Mouse (Mus musculus) thymus, postnatal 10 days (tissue): Measurements from ENCODE around the gene Rnf8.

Experiments
- DNase-seq, 2 experiments: peaks; one replicate each; pipeline ENCODE4 v3.0.0; 2021; ENCODE audit warnings: low spot score in 2 of 2

Rnf8 gene

DNA sequence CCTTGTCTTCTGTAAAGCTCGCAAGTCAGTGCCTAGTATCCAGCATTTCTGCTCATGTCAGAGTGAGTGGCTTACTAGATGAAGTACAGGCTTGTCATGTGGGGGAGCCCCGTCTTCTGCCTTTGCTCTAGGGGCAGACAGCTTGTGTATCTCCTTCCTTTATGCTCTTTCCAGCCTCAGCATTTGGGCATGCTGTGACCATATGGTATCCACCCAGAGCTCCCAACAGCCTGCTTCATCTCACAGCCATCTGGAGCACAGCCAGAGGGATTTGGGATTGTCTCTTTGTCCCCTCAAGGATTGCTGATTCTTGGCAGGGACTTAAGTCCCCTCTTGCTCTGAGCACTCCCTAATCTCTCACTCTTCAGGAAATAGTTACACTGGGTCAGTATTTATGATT lies 65.6 kb downstream of the Rnf8 start:
- no peak for DNase-seq

DNA sequence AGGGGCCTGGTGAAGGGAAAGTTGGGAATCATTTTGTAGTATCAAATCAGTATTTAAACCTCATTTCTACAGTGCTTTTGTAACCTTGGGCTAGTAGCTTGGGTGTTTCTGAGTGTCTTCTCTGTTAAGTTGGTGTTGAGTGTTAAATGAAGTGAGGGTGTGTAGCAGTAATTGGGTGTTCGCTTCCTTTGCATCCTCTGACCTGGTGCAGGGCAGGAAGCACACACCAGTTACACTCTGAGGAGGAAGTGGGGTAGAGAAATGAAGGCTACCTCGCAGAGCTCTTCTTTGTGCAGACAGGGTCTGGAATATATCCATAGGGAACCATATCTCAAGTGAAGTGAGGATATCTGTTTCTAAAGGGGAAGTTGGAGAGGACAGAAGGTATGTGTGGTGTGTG lies 66.3 kb downstream of the Rnf8 start:
- DNase-seq: no peak

DNA sequence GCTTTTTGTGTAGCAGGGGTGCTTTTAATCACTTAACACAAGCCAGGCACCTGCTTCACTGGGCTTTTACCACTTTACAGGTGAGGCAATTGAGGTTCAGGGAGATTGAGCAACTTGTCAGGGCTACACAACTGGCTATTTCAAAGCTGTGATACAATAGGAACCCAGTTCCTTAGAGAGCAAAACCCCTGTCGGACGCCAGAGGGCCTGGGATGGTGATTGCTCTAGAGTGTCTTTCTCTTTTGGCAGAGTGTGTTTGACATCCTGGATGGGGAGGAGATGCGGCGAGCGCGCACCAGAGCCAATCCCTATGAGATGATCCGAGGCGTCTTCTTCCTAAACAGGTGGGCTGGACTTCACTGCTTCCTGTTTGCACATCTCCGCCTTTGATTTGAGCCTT lies 67.1 kb downstream of the Rnf8 start:
- no peak for DNase-seq

- DNase-seq: no peak
Observed at GRCm38 (mm10) chr17:29682261-29682660, 67.7 kb downstream of the Rnf8 start.

DNA sequence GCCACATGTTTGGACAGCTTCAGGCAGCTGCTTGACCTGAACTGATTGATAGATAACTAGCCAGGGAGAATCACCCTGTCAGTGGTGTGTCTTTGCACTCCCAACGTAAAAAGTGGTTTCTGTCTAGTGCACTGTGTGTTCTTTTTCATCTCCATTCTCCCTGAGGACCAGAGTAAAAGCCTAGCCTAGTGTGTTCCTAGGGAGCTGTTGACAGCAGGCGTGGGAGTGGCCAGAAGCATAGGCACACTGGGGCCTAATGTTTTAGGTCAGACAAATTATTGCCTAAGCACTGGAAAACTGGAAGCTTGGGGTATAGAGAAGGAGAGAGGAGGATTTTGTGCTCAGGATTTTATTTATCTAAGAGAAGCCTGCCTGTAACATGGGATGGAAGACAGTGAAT lies 68.5 kb downstream of the Rnf8 start:
- DNase-seq: no peak

- no peak for DNase-seq
Observed at GRCm38 (mm10) chr17:29684275-29684674, 69.7 kb downstream of the Rnf8 start.

DNA sequence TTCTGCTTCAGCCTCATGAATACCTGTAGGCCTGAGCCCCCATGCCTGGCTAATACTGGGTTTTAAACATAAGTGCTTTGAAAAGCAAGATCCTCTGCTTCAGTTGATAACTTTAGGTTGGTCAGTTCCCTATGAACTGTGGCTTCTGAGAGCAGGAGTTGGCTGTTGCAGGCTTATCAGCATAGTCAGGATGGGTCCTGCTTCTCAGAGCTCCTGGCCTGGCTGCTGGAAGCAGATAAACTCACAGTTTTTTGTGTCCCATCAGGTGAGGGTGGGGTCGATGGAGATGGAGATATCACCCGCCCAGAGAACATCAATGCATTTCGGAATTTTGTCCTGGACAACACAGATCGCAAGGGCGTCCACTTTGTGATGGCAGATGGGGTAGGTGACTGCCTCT lies 72.2 kb downstream of the Rnf8 start:
- DNase-seq: no peak

DNA sequence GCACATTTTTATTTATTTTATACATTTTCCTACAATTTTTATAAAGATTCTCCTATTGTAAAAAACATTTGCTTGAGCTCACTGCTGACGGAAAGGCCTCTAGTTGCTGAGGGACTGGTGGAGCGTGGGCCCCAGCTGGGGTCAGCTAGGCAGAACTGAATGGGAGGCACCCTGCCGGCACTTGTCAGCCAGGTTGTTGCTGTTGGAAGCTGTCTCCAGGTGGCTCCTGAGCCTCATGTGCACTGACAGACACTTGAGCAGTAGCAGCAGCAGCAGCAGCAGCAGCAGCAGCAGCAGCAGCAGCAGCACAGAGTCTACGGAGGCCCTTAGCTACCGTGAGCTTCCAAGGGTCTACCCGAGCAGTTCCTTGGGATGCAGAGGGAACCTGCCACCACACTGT lies 72.8 kb downstream of the Rnf8 start:
- DNase-seq: no peak

DNA sequence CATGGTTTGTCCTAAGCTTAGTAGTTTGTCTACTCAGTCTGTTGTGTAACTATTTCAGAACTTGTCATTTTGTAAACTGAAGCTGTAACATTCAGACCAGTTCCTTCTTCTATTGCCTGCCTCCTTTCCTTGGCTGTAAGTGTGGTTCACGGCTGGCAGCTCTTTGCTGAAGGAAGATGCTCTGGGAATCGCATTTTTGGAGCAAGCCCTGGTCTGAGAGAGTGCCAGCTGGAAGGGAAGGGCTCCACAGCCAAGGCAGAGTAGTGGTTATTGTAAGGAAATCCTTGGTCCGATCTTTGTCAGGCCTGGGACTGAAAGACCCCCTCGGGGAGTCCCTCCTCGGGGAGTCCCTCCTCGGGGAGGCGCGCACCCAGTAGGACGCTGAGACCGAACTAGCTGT lies 74.0 kb downstream of the Rnf8 start:
- DNase-seq: no peak

DNA sequence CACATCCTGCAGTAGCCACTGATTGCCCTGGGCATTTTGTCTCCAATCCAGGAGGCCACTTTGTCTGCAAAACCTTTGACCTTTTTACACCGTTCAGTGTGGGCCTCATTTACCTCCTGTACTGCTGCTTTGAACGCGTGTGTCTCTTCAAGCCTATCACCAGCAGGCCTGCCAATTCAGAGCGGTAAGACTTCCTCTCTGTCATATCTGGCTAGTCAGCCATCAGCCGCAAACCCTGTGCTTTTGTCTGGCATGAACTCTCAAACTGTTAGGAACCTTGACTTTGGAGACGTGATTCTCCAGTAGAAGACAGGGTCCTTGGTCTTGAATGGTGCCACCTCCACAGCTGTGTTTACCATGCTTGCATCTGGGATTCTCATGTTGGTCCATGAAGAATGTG lies 75.7 kb downstream of the Rnf8 start:
- no peak for DNase-seq

GRCm38 (mm10) chr17:29692827-29693226 lies 78.2 kb downstream of the Rnf8 start:
- DNase-seq: no peak

GRCm38 (mm10) chr17:29693571-29693970 lies 79.0 kb downstream of the Rnf8 start:
- DNase-seq: peak; percentile 76 to 78

DNA sequence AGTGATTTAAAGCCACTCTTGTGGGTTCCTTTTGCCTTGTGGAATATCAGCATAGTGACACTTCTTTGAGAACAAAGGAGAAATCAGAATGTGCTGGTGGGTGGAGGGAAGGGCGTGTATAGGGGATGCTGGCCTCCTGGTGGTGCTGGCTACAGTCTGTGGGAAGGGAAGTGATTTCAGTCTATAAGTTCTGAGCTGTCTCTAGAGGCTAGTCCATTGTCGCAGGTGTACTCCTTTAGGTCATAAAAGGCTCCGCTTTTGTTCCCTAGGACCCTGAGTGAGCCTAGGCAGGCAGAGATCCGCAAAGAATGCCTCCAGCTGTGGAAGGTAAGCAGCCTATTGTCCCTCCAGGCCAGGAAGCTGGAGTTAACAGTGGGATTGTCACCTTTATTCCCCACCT lies 79.9 kb downstream of the Rnf8 start:
- no peak for DNase-seq
